Comparison of ENCODE assay signal across 14 mouse cellular contexts in genomic region chr12:3881474-3881873, GRCm38 (mm10).
"Had no signal": no experiment of that assay in that cellular context is flagged by ENCODE, and none has a peak within 500 bp of the region (broad histone marks: within the 10 kb centered on the region; RNA-seq: fewer than 3 reads in every experiment).

No protein-coding gene starts in this region.

- H3K27ac ChIP-seq: kidney, postnatal 0 days; limb, embryonic 13.5 days; liver, embryonic 14.5 days; midbrain, embryonic 15.5 days; neural tube, embryonic 13.5 days; stomach, embryonic 15.5 days had no signal

- H3K4me3 ChIP-seq: limb, embryonic 13.5 days; midbrain, embryonic 15.5 days; neural tube, embryonic 13.5 days; stomach, embryonic 15.5 days had no signal

- DNase-seq: kidney, adult 8-10 months; layer of hippocampus, adult 9-11 months; layer of hippocampus, postnatal 36 days; left cerebral cortex, postnatal 4 days; lung, adult 18-20 months; right cerebral cortex, postnatal 14 days; thymus, adult 2 months; thymus, postnatal 25 days had no signal

- ATAC-seq: midbrain, embryonic 15.5 days had no signal
